Mouse (Mus musculus) liver, embryonic 11.5 days (tissue): Measurements from ENCODE around the gene Rhcg. TPM values are rescaled to one million over a fixed set of nuclear protein-coding genes. Genes with fewer than 3 reads are reported as not detected.

Experiments
- ATAC-seq: fragments of 200-750 bp; cut with Nextera tagmentation; replicated peaks from 2 replicates; pipeline ENCODE4 v1.8.0; 2017; ENCODE audit warnings: moderate number of reproducible peaks, mild to moderate bottlenecking, moderate TSS enrichment, moderate library complexity; ENCODE audit not compliant: low FRiP score
- DNase-seq: peaks from one replicate; pipeline ENCODE4 v3.0.0-alpha.2; 2017; ENCODE audit warnings: low spot score
- H3K27ac ChIP-seq: fragments of 300-500 bp; sonication (generic); 2 replicates; pipeline ENCODE4 v1.5.1; 2014; ENCODE audit warnings: mild to moderate bottlenecking, low read depth, low read length, control low read depth
- H3K27me3 ChIP-seq: fragments of 300-500 bp; sonication (generic); replicated peaks from 2 replicates; pipeline ENCODE4 v1.6.1; 2014; ENCODE audit warnings: low read length, mixed read lengths; ENCODE audit not compliant: control insufficient read depth, insufficient read depth
- H3K36me3 ChIP-seq: fragments of 300-500 bp; sonication (generic); 2 replicates; pipeline ENCODE4 v1.6.1; 2014; ENCODE audit warnings: mild to moderate bottlenecking, low read length, moderate library complexity, mixed read lengths; ENCODE audit not compliant: control insufficient read depth, insufficient read depth
- H3K4me1 ChIP-seq: fragments of 300-500 bp; sonication (generic); replicated peaks from 2 replicates; pipeline ENCODE4 v1.6.1; 2014; ENCODE audit warnings: low read length, mixed read lengths; ENCODE audit not compliant: control insufficient read depth, insufficient read depth
- H3K4me2 ChIP-seq: fragments of 300-500 bp; sonication (generic); 2 replicates; pipeline ENCODE4 v1.6.1; 2014; ENCODE audit warnings: mild to moderate bottlenecking, control low read depth, moderate library complexity
- H3K4me3 ChIP-seq: fragments of 300-500 bp; sonication (generic); 2 replicates; pipeline ENCODE4 v1.5.1; 2014; ENCODE audit warnings: low read depth, low read length, control low read depth
- H3K9ac ChIP-seq: fragments of 300-500 bp; sonication (generic); 2 replicates; pipeline ENCODE4 v1.6.1; 2014; ENCODE audit warnings: low read depth, low read length, control low read depth
- H3K9me3 ChIP-seq: fragments of 300-500 bp; sonication (generic); 2 replicates; pipeline ENCODE4 v1.6.1; 2016; ENCODE audit warnings: low read length, inconsistent platforms, mixed read lengths; ENCODE audit not compliant: control insufficient read depth
- WGBS: fragments of 180-500 bp; shearing (Covaris S2); extraction: QIAGEN DNeasy Blood & Tissue Kit; methylation state at CpG from one replicate; pipeline ENCODE4 v1.1.7; 2014; 5-methylcytosine and 5-hydroxymethylcytosine counted together
- polyA plus RNA-seq: library from polyadenylated mRNA; unstranded; fragments of >200 nt; fragmentation: Nextera tagmentation; extraction: Ambion mirVana; gene quantifications from 2 replicates; pipeline ENCODE4 v1.2.1, GENCODE M21; 2014

Rhcg gene
- polyA plus RNA-seq, 1 experiment from 2014 or later, result not detected

GRCm38 (mm10) chr7:79548893-79549555 is 68.4 kb downstream of the Rhcg start:
- 31% methylated on average over 12 of the region's 12 CpGs for WGBS

GRCm38 (mm10) chr7:79547092-79547491 is 70.4 kb downstream of the Rhcg start:
- ATAC-seq, result no peak
- 3% methylated on average over 15 of the region's 15 CpGs for WGBS
- H3K36me3 ChIP-seq, result no peaks in the 10 kb centered on the region
- DNase-seq, result peak; percentile 70
- peaks cover 88% of the 10 kb centered on the region for H3K27me3 ChIP-seq
- no peak overlapping the region for H3K9ac ChIP-seq
- no peak overlapping the region for H3K27ac ChIP-seq
- H3K4me2 ChIP-seq, result no peak overlapping the region
- no peaks in the 10 kb centered on the region for H3K9me3 ChIP-seq
- no peak overlapping the region for H3K4me3 ChIP-seq
- no peaks in the 10 kb centered on the region for H3K4me1 ChIP-seq

More at GRCm38 (mm10) chr7:79548893-79549555, 68.4 kb downstream of the Rhcg start:
- Histone ChIP-seq H3K36me3 (no peaks in the 10 kb centered on the region), H3K4me1 (no peaks in the 10 kb centered on the region), H3K27me3 (peaks cover 82% of the 10 kb centered on the region), H3K27ac (no peak overlapping the region), H3K4me3 (no peak overlapping the region), H3K4me2 (no peak overlapping the region), H3K9me3 (no peaks in the 10 kb centered on the region), H3K9ac (no peak overlapping the region)
- ATAC-seq (no peak), DNase-seq (no peak)

- Histone ChIP-seq H3K9ac (no peak overlapping the region), H3K36me3 (no peaks in the 10 kb centered on the region), H3K4me1 (no peaks in the 10 kb centered on the region), H3K27ac (no peak overlapping the region), H3K9me3 (no peaks in the 10 kb centered on the region), H3K4me3 (no peak overlapping the region), H3K4me2 (no peak overlapping the region), H3K27me3 (peaks cover 97% of the 10 kb centered on the region)
- DNase-seq, result no peak
- ATAC-seq, result no peak
- 11% methylated on average over 7 of the region's 7 CpGs for whole genome bisulfite sequencing
Measured at GRCm38 (mm10) chr7:79545066-79545400, 72.4 kb downstream of the Rhcg start.

- DNase-seq, result no peak
- 2% methylated on average over 37 of the region's 37 CpGs for WGBS
- no peak overlapping the region for H3K4me3 ChIP-seq
Measured at GRCm38 (mm10) chr7:79544281-79545065, 73.0 kb downstream of the Rhcg start.

More at GRCm38 (mm10) chr7:79544281-79545065, 73.0 kb downstream of the Rhcg start:
- Histone ChIP-seq H3K36me3 (no peaks in the 10 kb centered on the region), H3K9me3 (no peaks in the 10 kb centered on the region), H3K27ac (no peak overlapping the region), H3K4me1 (no peaks in the 10 kb centered on the region), H3K9ac (no peak overlapping the region), H3K27me3 (peaks cover 97% of the 10 kb centered on the region), H3K4me2 (no peak overlapping the region)
- ATAC-seq, result no peak

Other genes with a start within 250 kb of the Rhcg start
- gene Rlbp1, start 230.6 kb downstream of the Rhcg start, polyA plus RNA-seq, result 0.45 TPM in 1 of 2 replicates, not detected in the other
- 17.2 and 20.9 TPM in 2 replicates for gene Fanci, start 225.7 kb downstream of the Rhcg start, polyA plus RNA-seq
- 39.8 and 41.1 TPM in 2 replicates for gene Polg, start 151.3 kb downstream of the Rhcg start, polyA plus RNA-seq
- 16.2 and 17.2 TPM in 2 replicates for gene Ticrr, start 42.5 kb upstream of the Rhcg start, polyA plus RNA-seq
- gene Kif7, start 98.1 kb upstream of the Rhcg start, polyA plus RNA-seq, result 2.3 and 3.0 TPM in 2 replicates
- not detected in 2 replicates for gene Plin1, start 115.2 kb upstream of the Rhcg start, polyA plus RNA-seq
- gene Pex11a, start 125.5 kb upstream of the Rhcg start, polyA plus RNA-seq, result 2.3 and 2.9 TPM in 2 replicates
- gene Wdr93, start 125.5 kb upstream of the Rhcg start, polyA plus RNA-seq, result 0.21 TPM in 1 of 2 replicates, not detected in the other
- gene Mesp1, start 176.1 kb upstream of the Rhcg start, polyA plus RNA-seq, result not detected in 2 replicates
- gene Mesp2, start 193.1 kb upstream of the Rhcg start, polyA plus RNA-seq, result 0.11 and 0.21 TPM in 2 replicates
- gene Anpep, start 243.4 kb upstream of the Rhcg start, polyA plus RNA-seq, result 24.2 and 28.5 TPM in 2 replicates